Mouse (Mus musculus) MEL (cell line): ENCODE results near the gene Zfp827. TPM values are rescaled to one million over a fixed set of nuclear protein-coding genes. Genes with fewer than 3 reads are reported as not detected.

Experiments
- DNase-seq: peaks from one replicate; pipeline ENCODE4 v3.0.0; 2011; ENCODE audit warnings: low read depth, low spot score
- H3K27ac ChIP-seq: 2 replicates; pipeline ENCODE4 v1.5.1; 2012; ENCODE audit warnings: low read depth, mild to moderate bottlenecking, control low read depth, low read length, moderate library complexity; ENCODE audit not compliant: control insufficient read depth
- H3K27me3 ChIP-seq, 2 experiments: fragments of 150-350 bp in 1 of 2; sonication (generic) in 1 of 2; 2 replicates each; pipeline ENCODE4 v1.6.1; 2012; ENCODE audit warnings: low read length in 2 of 2, mild to moderate bottlenecking in 2 of 2, improper control_type of control experiment in 1 of 2, moderate library complexity in 1 of 2; ENCODE audit not compliant: insufficient read depth in 2 of 2, control insufficient read depth in 1 of 2
- H3K36me3 ChIP-seq, 2 experiments: 2 replicates each; pipeline ENCODE4 v1.6.1; 2012 to 2014; ENCODE audit warnings: low read length in 2 of 2, improper control_type of control experiment in 1 of 2, inconsistent platforms in 1 of 2, mild to moderate bottlenecking in 1 of 2; ENCODE audit not compliant: insufficient read depth in 2 of 2, control insufficient read depth in 1 of 2
- H3K4me1 ChIP-seq, 2 experiments: fragments of 150-350 bp in 1 of 2; sonication (generic) in 1 of 2; 2 replicates each; pipeline ENCODE4 v1.6.1; 2012; ENCODE audit warnings: low read length in 2 of 2, improper control_type of control experiment in 1 of 2, mild to moderate bottlenecking in 1 of 2; ENCODE audit not compliant: insufficient read depth in 2 of 2, control insufficient read depth in 1 of 2
- H3K4me3 ChIP-seq, 2 experiments: fragments of 150-350 bp in 1 of 2; sonication (generic) in 1 of 2; 2 replicates each; pipeline ENCODE4 v1.5.1; 2012; ENCODE audit warnings: low read depth in 2 of 2, low read length in 2 of 2, mild to moderate bottlenecking in 2 of 2, moderate library complexity in 2 of 2, control low read depth in 1 of 2, improper control_type of control experiment in 1 of 2; ENCODE audit not compliant: control insufficient read depth in 1 of 2, insufficient read depth in 1 of 2
- H3K79me2 ChIP-seq: 2 replicates; pipeline ENCODE4 v1.6.1; 2012; ENCODE audit warnings: mild to moderate bottlenecking, low read length, moderate library complexity; ENCODE audit not compliant: control insufficient read depth, poor library complexity, insufficient read depth
- H3K9ac ChIP-seq: 2 replicates; pipeline ENCODE4 v1.6.1; 2012; ENCODE audit warnings: low read depth, mild to moderate bottlenecking, control low read depth, low read length, moderate library complexity; ENCODE audit not compliant: control insufficient read depth, poor library complexity, severe bottlenecking
- H3K9me3 ChIP-seq: fragments of 150-350 bp; sonication (generic); replicated peaks from 2 replicates; pipeline ENCODE4 v1.6.1; 2012; ENCODE audit warnings: mild to moderate bottlenecking, low read length, improper control_type of control experiment, moderate library complexity; ENCODE audit not compliant: insufficient read depth
- BHLHE40 ChIP-seq: IDR thresholded peaks from 2 replicates; pipeline ENCODE4 v1.6.1; 2012; ENCODE audit warnings: low read depth, mild to moderate bottlenecking, inconsistent platforms, low read length, improper control_type of control experiment, borderline replicate concordance
- E2F4 ChIP-seq: IDR thresholded peaks from 2 replicates; pipeline ENCODE4 v1.6.1; 2011; ENCODE audit warnings: low read depth, low read length, improper control_type of control experiment, borderline replicate concordance
- ETS1 ChIP-seq: IDR thresholded peaks from 2 replicates; pipeline ENCODE4 v1.6.1; 2012; ENCODE audit warnings: low read depth, mild to moderate bottlenecking, inconsistent platforms, low read length, improper control_type of control experiment, moderate library complexity
- GABPA ChIP-seq: IDR thresholded peaks from 2 replicates; pipeline ENCODE4 v1.6.1; 2012; ENCODE audit warnings: low read depth, mild to moderate bottlenecking, inconsistent platforms, low read length, improper control_type of control experiment, moderate library complexity
- JUND ChIP-seq: IDR thresholded peaks from 2 replicates; pipeline ENCODE4 v1.6.1; 2011; ENCODE audit warnings: low read depth, mild to moderate bottlenecking, improper control_type of control experiment, low read length
- KAT2A ChIP-seq: conservative IDR thresholded peaks from 2 replicates; pipeline ENCODE4 v1.6.1; 2012; ENCODE audit warnings: low read depth, low read length, improper control_type of control experiment, inconsistent platforms
- MAFK ChIP-seq: IDR thresholded peaks from 2 replicates; pipeline ENCODE4 v1.6.1; 2011; ENCODE audit warnings: low read depth, mild to moderate bottlenecking, low read length, improper control_type of control experiment, borderline replicate concordance
- MAX ChIP-seq: IDR thresholded peaks from 2 replicates; pipeline ENCODE4 v1.6.1; 2011; ENCODE audit warnings: low read length, improper control_type of control experiment
- MEF2A ChIP-seq: IDR thresholded peaks from 2 replicates; pipeline ENCODE4 v1.6.1; 2014; ENCODE audit warnings: low read depth, mild to moderate bottlenecking, inconsistent platforms, low read length, improper control_type of control experiment; ENCODE audit not compliant: poor library complexity, insufficient replicate concordance, severe bottlenecking; ENCODE audit errors: extremely low read depth
- RAD21 ChIP-seq: IDR thresholded peaks from 2 replicates; pipeline ENCODE4 v1.6.1; 2011; ENCODE audit warnings: mild to moderate bottlenecking, low read depth, low read length, improper control_type of control experiment
- SIN3A ChIP-seq: IDR thresholded peaks from 2 replicates; pipeline ENCODE4 v1.6.1; 2012; ENCODE audit warnings: low read length, improper control_type of control experiment, inconsistent platforms
- SMC3 ChIP-seq: IDR thresholded peaks from 2 replicates; pipeline ENCODE4 v1.6.1; 2011; ENCODE audit warnings: low read depth, low read length, improper control_type of control experiment
- TAL1 ChIP-seq: IDR thresholded peaks from 2 replicates; pipeline ENCODE4 v1.6.1; 2012; ENCODE audit warnings: mild to moderate bottlenecking, inconsistent platforms, low read length, moderate library complexity, mixed read lengths
- TBP ChIP-seq: IDR thresholded peaks from 2 replicates; pipeline ENCODE4 v1.8.0; 2011; ENCODE audit warnings: low read depth, low read length, improper control_type of control experiment
- USF1 ChIP-seq: IDR thresholded peaks from 2 replicates; pipeline ENCODE4 v1.6.1; 2014; ENCODE audit warnings: low read depth, mild to moderate bottlenecking, inconsistent platforms, low read length, improper control_type of control experiment, moderate library complexity
- USF2 ChIP-seq, 2 experiments: IDR thresholded peaks; 2 replicates each; pipeline ENCODE4 v1.6.1; 2011 to 2012; ENCODE audit warnings: improper control_type of control experiment in 2 of 2, low read length in 2 of 2, borderline replicate concordance in 1 of 2, inconsistent platforms in 1 of 2, low read depth in 1 of 2, mild to moderate bottlenecking in 1 of 2; ENCODE audit not compliant: insufficient read depth in 1 of 2
- ZNF384 ChIP-seq: IDR thresholded peaks from 2 replicates; pipeline ENCODE4 v1.6.1; 2012; ENCODE audit warnings: low read depth, mild to moderate bottlenecking, inconsistent platforms, low read length, improper control_type of control experiment
- polyA plus RNA-seq, 2 experiments: library from polyadenylated mRNA; stranded (reverse) in 1 of 2; unstranded in 1 of 2; fragments of >175 nt in 1 of 2; fragments of >200 nt in 1 of 2; gene quantifications; 2 replicates each; pipeline versions ENCODE4 v1.2.1 to v1.2.4; 2012; ENCODE audit warnings: low replicate concordance in 2 of 2, low read depth in 1 of 2; ENCODE audit not compliant: insufficient read length in 2 of 2, insufficient read depth in 1 of 2, missing spikeins in 1 of 2
- total RNA-seq: library from RNA; depleted of rRNA; stranded (reverse); fragments of 300-350 nt; gene quantifications from 2 replicates; pipeline ENCODE4 v1.2.3, GENCODE M21; 2012

Gene Zfp827
- total and polyA plus RNA-seq, 3 experiments = not detected

DNA sequence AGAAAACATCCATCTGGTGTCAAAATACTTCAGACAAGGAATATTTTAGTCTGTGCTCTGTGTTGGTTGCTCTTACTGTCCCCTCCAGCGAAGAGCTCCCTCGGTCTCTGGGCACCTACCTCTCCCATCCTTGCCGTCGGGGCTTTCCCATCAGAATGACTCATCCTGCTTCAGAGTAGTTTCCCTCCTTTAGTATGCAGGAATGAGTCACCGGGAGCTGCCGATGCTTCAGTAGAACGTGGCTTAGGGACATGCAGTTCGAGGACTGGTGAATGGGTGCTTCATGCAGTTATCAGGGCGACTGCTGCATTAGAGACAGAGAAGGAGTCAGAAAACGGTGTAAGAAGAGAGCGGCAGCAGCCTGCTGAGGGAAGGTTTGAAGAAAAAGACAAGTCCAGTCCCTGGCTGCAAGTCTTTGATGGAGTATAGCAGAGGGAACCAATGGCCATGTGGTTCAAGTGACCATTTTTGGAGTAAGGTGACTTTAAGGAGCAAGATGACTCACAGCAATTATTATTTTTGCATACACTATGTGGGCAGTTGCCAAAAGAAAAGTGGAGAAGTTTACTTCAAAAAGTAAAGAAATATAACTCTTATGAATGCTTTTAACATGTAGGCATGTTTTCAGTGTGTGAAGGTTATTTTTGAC is 122.4 kb downstream of the Zfp827 start:
- no peak for DNase-seq
- Histone ChIP-seq H3K4me1 (no peaks in the 10 kb centered on the region), H3K4me3 (no peak overlapping the region), H3K36me3 (no peaks in the 10 kb centered on the region), H3K9me3 (no peaks in the 10 kb centered on the region), H3K27ac (no peak overlapping the region), H3K79me2 (no peaks in the 10 kb centered on the region), H3K27me3 (no peaks in the 10 kb centered on the region), H3K9ac (no peak overlapping the region)
- TF ChIP-seq TBP (no peak), BHLHE40 (no peak), SIN3A (no peak), E2F4 (no peak), SMC3 (no peak), JUND (no peak), MAX (no peak), USF1 (no peak), GABPA (no peak), ETS1 (no peak), MAFK (no peak), RAD21 (no peak)

DNA sequence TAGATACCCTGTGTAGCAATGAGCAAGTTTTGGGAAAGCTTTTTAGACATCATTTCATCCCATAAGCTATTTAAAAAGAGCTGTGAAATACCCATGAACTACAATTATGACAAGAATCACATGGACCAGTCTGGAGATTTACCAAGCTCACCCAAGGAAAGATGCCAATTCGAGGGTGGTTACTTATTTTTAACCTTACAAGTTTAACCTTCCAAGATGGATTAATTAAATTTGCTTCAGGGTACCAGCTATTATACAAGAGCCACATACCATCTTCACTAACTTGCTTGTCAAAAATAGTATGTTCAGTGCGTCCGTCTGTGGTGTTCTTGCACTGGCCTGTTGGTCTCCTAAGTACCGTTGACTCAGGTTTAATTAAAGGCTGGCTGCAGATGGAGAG is 123.4 kb downstream of the Zfp827 start:
- Histone ChIP-seq H3K79me2 (no peaks in the 10 kb centered on the region), H3K27ac (no peak overlapping the region), H3K36me3 (no peaks in the 10 kb centered on the region), H3K4me3 (no peak overlapping the region), H3K27me3 (no peaks in the 10 kb centered on the region), H3K9ac (no peak overlapping the region), H3K4me1 (no peaks in the 10 kb centered on the region), H3K9me3 (no peaks in the 10 kb centered on the region)
- TF ChIP-seq TAL1 (no peak), USF2 (IDR thresholded peaks at IDR 0.05; ENCODE audit: borderline replicate concordance in 1 of 2, insufficient read depth in 1 of 2, low read depth in 1 of 2, low read length in 2 of 2) (no peak), MEF2A (no peak), KAT2A (no peak), ZNF384 (no peak)
- DNase-seq = no peak
